Mouse (Mus musculus) neural tube, embryonic 12.5 days (tissue): Measurements from ENCODE around the gene Myo18b. TPM values are rescaled to one million over a fixed set of nuclear protein-coding genes. Genes with fewer than 3 reads are reported as not detected.

Source experiments
- ATAC-seq: fragments of 200-750 bp; cut with Nextera tagmentation; 2 replicates; pipeline ENCODE4 v1.8.0; 2017; ENCODE audit warnings: low read depth, mild to moderate bottlenecking, moderate TSS enrichment, moderate library complexity; ENCODE audit not compliant: low FRiP score
- H3K27ac ChIP-seq: fragments of 300-500 bp; sonication (generic); 2 replicates; pipeline ENCODE4 v1.5.1; 2016
- H3K27me3 ChIP-seq: fragments of 300-500 bp; sonication (generic); replicated peaks from 2 replicates; pipeline ENCODE4 v1.6.1; 2016; ENCODE audit warnings: mild to moderate bottlenecking
- H3K36me3 ChIP-seq: fragments of 300-500 bp; sonication (generic); 2 replicates; pipeline ENCODE4 v1.6.1; 2016; ENCODE audit warnings: mild to moderate bottlenecking
- H3K4me1 ChIP-seq: fragments of 300-500 bp; sonication (generic); 2 replicates; pipeline ENCODE4 v1.6.1; 2016
- H3K4me2 ChIP-seq: fragments of 300-500 bp; sonication (generic); replicated peaks from 2 replicates; pipeline ENCODE4 v1.6.1; 2016; ENCODE audit warnings: mild to moderate bottlenecking
- H3K4me3 ChIP-seq: fragments of 300-500 bp; sonication (generic); 2 replicates; pipeline ENCODE4 v1.5.1; 2016
- H3K9ac ChIP-seq: fragments of 300-500 bp; sonication (generic); 2 replicates; pipeline ENCODE4 v1.6.1; 2016; ENCODE audit warnings: mild to moderate bottlenecking
- H3K9me3 ChIP-seq: fragments of 300-500 bp; sonication (generic); 2 replicates; pipeline ENCODE4 v1.6.1; 2016; ENCODE audit warnings: mild to moderate bottlenecking
- WGBS: fragments of 180-500 bp; shearing (Covaris S2); methylation state at CpG from one replicate; pipeline ENCODE4 v1.1.7; 2016; 5-methylcytosine and 5-hydroxymethylcytosine counted together
- polyA plus RNA-seq: library from polyadenylated mRNA; unstranded; fragments of >200 nt; fragmentation: Nextera tagmentation; extraction: Ambion mirVana; gene quantifications from 2 replicates; pipeline ENCODE4 v1.2.1, GENCODE M21; 2016

Myo18b gene
- polyA plus RNA-seq, 1 experiment from 2014 or later = 1.3 TPM

DNA sequence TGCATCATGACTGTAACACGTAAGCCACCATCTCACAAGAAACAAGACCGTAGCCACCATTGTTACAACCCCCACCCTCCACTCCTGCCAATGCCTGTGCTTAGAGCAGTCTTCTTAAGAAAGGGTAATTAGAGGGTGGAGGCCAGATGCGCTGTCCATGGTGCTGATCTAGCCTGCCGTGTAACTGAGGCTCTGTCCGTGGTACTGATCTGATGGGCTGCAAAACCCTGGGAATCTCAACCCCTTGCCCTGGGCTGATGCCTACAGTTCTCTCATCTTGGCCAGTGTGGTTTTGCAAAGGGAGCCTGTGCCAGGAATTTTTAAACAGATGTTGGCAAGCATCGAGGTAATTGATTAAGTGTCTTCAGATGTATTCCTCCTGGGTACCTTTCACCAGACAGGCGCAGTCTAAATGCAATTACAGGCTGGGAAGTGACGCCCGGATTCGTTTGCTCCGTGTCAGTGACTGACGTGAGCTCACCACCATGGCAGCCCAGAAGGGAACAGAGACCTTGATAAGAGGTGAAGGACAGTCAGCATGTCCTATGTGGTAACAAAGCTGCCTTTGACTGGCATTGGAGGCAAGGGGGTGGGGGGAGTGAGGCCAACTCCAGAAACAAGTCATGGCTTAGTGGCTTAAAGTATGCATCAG, 177.4 kb downstream of the Myo18b start:
- Histone ChIP-seq H3K4me1 (0 out of 2 replicates have a peak, but pooled peaks cover 7% of the 10 kb centered on the region), H3K27ac (no peak overlapping the region), H3K9me3 (no peaks in the 10 kb centered on the region), H3K36me3 (no peaks in the 10 kb centered on the region), H3K27me3 (peaks cover 5% of the 10 kb centered on the region; the same call in 1 of the 2 replicates), H3K4me3 (no peak overlapping the region), H3K4me2 (no peak overlapping the region), H3K9ac (no peak overlapping the region)
- no peak for ATAC-seq
- 36% methylated on average over 12 of the region's 12 CpGs for WGBS

DNA sequence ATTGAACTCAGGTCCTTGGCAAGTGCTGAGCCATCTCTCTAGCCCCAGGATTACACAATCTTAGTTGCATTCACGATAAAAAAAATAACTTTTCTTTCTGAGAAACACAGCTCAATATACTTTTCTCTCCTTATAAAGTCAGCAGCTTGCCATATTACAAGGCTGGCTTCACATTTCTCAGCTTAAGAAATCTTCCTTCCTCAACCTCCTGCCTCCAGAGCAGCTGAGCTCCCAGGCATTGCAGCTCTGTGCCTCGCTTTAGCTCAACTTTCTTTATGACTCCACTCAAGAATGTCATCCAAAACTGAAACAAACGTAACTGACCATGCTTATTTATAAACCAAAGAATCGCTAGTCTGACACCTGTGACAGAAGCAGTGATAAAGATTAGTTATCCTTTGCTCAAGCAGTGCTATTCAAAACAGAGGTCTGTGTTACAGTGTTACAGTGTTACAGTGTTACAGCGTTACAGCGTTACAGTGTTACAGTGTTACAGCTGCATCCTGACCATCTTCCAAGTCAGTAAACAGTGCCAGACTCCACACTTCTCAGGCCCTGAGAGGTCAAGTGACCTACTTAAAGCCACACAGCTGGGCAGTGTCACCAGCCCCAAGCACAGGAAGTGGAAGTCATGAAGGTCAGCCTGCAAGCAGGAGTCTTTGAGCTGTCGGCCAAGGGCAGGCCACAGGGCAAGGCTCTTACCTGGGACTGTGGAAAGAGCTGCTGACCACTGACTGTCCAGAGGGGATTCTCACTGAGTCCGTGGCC, 181.3 kb downstream of the Myo18b start:
- H3K9me3 ChIP-seq = no peaks in the 10 kb centered on the region
- no peak for ATAC-seq
- 0 out of 2 replicates have a peak, but pooled peaks cover 7% of the 10 kb centered on the region for H3K4me1 ChIP-seq
- H3K27ac ChIP-seq = no peak overlapping the region
- 71% methylated on average over 8 of the region's 8 CpGs for WGBS
- no peak overlapping the region for H3K9ac ChIP-seq
- H3K4me3 ChIP-seq = no peak overlapping the region
- no peaks in the 10 kb centered on the region for H3K36me3 ChIP-seq
- no peak overlapping the region for H3K4me2 ChIP-seq
- peaks cover 5% of the 10 kb centered on the region; the same call in 1 of the 2 replicates for H3K27me3 ChIP-seq

DNA sequence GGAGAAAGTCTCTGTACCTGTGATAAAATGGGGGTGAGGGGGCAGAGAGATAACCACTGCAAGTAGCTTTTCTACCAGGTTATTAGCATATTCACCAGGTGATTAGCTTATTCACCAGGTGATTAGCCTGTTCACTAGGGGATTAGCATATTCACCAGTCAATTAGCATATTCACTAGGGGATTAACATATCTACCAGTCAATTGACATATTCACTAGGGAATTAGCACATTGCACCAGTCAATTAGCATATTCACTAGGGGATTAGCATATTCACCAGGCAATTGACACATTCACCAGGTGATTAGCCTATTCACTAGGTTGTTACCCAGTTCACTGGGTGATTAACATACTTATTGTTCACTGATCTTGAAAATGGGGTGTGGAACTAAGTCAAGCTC, 186.3 kb downstream of the Myo18b start:
- no peak for ATAC-seq
- no peaks in the 10 kb centered on the region for H3K9me3 ChIP-seq
- no peaks in the 10 kb centered on the region for H3K27me3 ChIP-seq
- no peak overlapping the region for H3K4me3 ChIP-seq
- no peak overlapping the region for H3K9ac ChIP-seq
- no peak overlapping the region for H3K27ac ChIP-seq
- no peaks in the 10 kb centered on the region for H3K36me3 ChIP-seq
- H3K4me2 ChIP-seq = no peak overlapping the region
- no peaks in the 10 kb centered on the region for H3K4me1 ChIP-seq

- no peaks in the 10 kb centered on the region for H3K4me1 ChIP-seq
- no peaks in the 10 kb centered on the region for H3K36me3 ChIP-seq
- H3K4me3 ChIP-seq = no peak overlapping the region
- H3K27ac ChIP-seq = no peak overlapping the region
- no peaks in the 10 kb centered on the region for H3K27me3 ChIP-seq
- no peak for ATAC-seq
- no peak overlapping the region for H3K4me2 ChIP-seq
- H3K9ac ChIP-seq = no peak overlapping the region
- H3K9me3 ChIP-seq = no peaks in the 10 kb centered on the region
Observed at GRCm38 (mm10) chr5:112708441-112708840, 187.7 kb downstream of the Myo18b start.

GRCm38 (mm10) chr5:112707478-112707877, 188.7 kb downstream of the Myo18b start:
- no peak overlapping the region for H3K4me2 ChIP-seq
- no peak overlapping the region for H3K4me3 ChIP-seq
- no peaks in the 10 kb centered on the region for H3K27me3 ChIP-seq
- no peak overlapping the region for H3K9ac ChIP-seq
- H3K4me1 ChIP-seq = no peaks in the 10 kb centered on the region
- no peaks in the 10 kb centered on the region for H3K9me3 ChIP-seq
- H3K27ac ChIP-seq = no peak overlapping the region
- ATAC-seq = no peak
- H3K36me3 ChIP-seq = no peaks in the 10 kb centered on the region
- WGBS = 99% methylated on average over 2 of the region's 2 CpGs

DNA sequence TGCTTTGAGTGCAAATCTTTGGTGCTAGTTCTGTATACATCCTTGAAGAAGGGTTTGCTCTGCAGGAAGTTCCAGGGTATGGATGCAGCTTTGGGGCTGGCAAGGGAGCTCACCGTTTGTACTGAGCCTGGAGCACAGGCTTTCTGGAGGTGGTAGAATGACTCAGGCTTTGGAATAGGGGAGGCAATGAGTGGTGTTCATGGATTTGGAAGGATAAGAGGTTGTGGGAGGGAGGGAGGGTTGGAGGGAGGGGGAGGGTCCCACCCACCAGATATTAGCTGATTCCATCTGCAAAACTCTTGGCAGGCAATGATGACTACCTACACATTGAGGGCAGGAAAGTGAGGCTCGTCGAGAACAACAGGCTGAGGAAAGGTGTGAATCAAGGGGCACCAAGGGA, 195.4 kb downstream of the Myo18b start:
- H3K9ac ChIP-seq = no peak overlapping the region
- H3K27ac ChIP-seq = no peak overlapping the region
- H3K4me1 ChIP-seq = no peaks in the 10 kb centered on the region
- no peak for ATAC-seq
- H3K9me3 ChIP-seq = no peaks in the 10 kb centered on the region
- H3K36me3 ChIP-seq = no peaks in the 10 kb centered on the region
- H3K4me3 ChIP-seq = no peak overlapping the region
- WGBS = 78% methylated on average over 3 of the region's 3 CpGs
- H3K4me2 ChIP-seq = no peak overlapping the region
- no peaks in the 10 kb centered on the region for H3K27me3 ChIP-seq

GRCm38 (mm10) chr5:112696683-112697082, 199.5 kb downstream of the Myo18b start:
- Histone ChIP-seq H3K9ac (no peak overlapping the region), H3K9me3 (no peaks in the 10 kb centered on the region), H3K4me2 (no peak overlapping the region), H3K4me1 (no peaks in the 10 kb centered on the region), H3K36me3 (no peaks in the 10 kb centered on the region), H3K27me3 (no peaks in the 10 kb centered on the region), H3K4me3 (no peak overlapping the region), H3K27ac (no peak overlapping the region)
- ATAC-seq = no peak
- 69% methylated on average over 4 of the region's 4 CpGs for WGBS

DNA sequence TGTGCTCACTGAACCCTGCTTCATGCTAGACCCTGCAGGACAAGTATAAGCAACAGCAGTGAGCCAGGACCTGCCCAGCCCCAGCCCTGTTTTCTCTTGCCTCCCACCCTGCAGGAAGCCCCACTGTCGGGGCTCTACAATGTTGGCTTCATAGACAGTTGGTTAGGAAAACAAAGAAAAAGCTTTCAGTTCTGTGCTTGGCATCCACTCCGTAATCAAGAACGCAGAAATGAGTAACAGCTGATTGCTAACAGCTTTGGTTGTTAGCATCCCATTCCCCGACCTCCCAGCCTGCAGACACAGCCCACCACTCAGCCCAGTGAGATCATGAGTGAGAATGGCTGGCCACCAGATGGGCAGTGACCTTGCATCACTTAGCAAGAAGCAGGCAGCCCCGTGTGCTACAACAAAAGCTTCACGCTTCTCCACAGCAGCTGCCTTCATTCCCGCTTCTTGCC, 200.9 kb downstream of the Myo18b start:
- H3K36me3 ChIP-seq = no peaks in the 10 kb centered on the region
- no peak overlapping the region for H3K9ac ChIP-seq
- H3K4me1 ChIP-seq = no peaks in the 10 kb centered on the region
- ATAC-seq = no peak
- H3K27ac ChIP-seq = no peak overlapping the region
- no peaks in the 10 kb centered on the region for H3K9me3 ChIP-seq
- WGBS = 57% methylated on average over 7 of the region's 7 CpGs
- H3K4me2 ChIP-seq = no peak overlapping the region
- no peaks in the 10 kb centered on the region for H3K27me3 ChIP-seq
- H3K4me3 ChIP-seq = no peak overlapping the region

DNA sequence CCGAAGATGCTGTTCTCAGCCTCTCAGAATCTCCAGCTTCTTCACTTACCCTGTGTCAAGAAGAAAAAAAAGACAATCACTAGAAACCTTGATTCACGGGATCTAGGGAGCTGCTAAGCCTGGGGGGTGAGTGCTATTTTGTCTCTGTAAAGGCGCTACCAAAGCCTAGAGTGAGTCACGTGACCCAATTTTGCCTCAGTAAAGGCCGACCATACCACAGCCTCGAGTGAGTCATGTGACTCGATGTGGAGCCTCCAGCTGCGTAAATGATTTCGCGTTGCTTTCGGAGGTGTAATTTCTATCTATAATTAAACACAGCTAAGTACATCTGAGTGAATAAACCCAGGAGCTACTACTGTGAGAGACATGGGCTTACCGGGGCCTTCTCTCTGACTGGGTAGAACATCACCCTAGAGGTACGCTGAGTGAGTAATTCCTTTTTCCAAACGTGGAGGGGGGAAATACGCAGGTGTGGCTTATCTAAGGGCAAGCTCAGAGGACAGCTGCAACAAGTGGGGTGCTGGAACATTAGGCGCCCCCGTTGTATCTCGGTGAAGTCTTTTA, 202.8 kb downstream of the Myo18b start:
- Histone ChIP-seq H3K4me3 (no peak overlapping the region), H3K27me3 (no peaks in the 10 kb centered on the region), H3K27ac (no peak overlapping the region), H3K4me1 (no peaks in the 10 kb centered on the region), H3K9ac (no peak overlapping the region), H3K36me3 (no peaks in the 10 kb centered on the region), H3K4me2 (no peak overlapping the region), H3K9me3 (no peaks in the 10 kb centered on the region)
- WGBS = 82% methylated on average over 18 of the region's 18 CpGs
- no peak for ATAC-seq

GRCm38 (mm10) chr5:112687100-112687818, 208.9 kb downstream of the Myo18b start:
- Histone ChIP-seq H3K27me3 (no peaks in the 10 kb centered on the region), H3K9me3 (no peaks in the 10 kb centered on the region), H3K27ac (no peak overlapping the region), H3K4me3 (no peak overlapping the region), H3K36me3 (no peaks in the 10 kb centered on the region), H3K9ac (no peak overlapping the region), H3K4me2 (no peak overlapping the region), H3K4me1 (peaks cover 5% of the 10 kb centered on the region; the same call in 1 of the 2 replicates)
- no peak for ATAC-seq
- WGBS = 42% methylated on average over 4 of the region's 4 CpGs

GRCm38 (mm10) chr5:112686309-112687099, 209.7 kb downstream of the Myo18b start:
- WGBS = 60% methylated on average over 14 of the region's 14 CpGs
- no peaks in the 10 kb centered on the region for H3K27me3 ChIP-seq
- H3K4me1 ChIP-seq = peaks cover 5% of the 10 kb centered on the region; the same call in 1 of the 2 replicates
- no peak overlapping the region for H3K4me2 ChIP-seq
- no peak overlapping the region for H3K27ac ChIP-seq
- no peak for ATAC-seq
- no peak overlapping the region for H3K4me3 ChIP-seq
- no peaks in the 10 kb centered on the region for H3K36me3 ChIP-seq
- no peak overlapping the region for H3K9ac ChIP-seq
- H3K9me3 ChIP-seq = no peaks in the 10 kb centered on the region
